Mouse (Mus musculus) large intestine, adult 2 months (tissue): Measurements from ENCODE around the gene Zfp787. TPM values are rescaled to one million over a fixed set of nuclear protein-coding genes. Genes with fewer than 3 reads are reported as not detected.
A peak's percentile ranks its signal among the peaks of the same experiment; 100 is the strongest.
"Not testable (repeated sequence)": the region's sequence is repeated elsewhere in the genome, so short reads cannot be mapped to it uniquely, and the experiment has no call there.

Source experiments
- DNase-seq: peaks from one replicate; pipeline ENCODE4 v3.0.0-alpha.2; 2012; ENCODE audit warnings: low read depth, low spot score
- WGBS: fragments of 180-500 bp; shearing (Covaris S2); methylation state at CpG from one replicate; pipeline ENCODE4 v1.1.7; 2018; 5-methylcytosine and 5-hydroxymethylcytosine counted together
- polyA plus RNA-seq: library from polyadenylated mRNA; depleted of rRNA; stranded (reverse); fragments of >200 nt; gene quantifications from 2 replicates; pipeline ENCODE4 v1.2.3, GENCODE M21; 2012; rRNA removed

Gene Zfp787
- polyA plus RNA-seq, 1 experiment = 33.6 TPM

- 92% methylated on average over 30 of the region's 30 CpGs for WGBS
- no peak for DNase-seq
These were observed 23.2 kb downstream of the Zfp787 start for GRCm38 (mm10) chr7:6132646-6133045.

GRCm38 (mm10) chr7:6130346-6130745 is 25.5 kb downstream of the Zfp787 start:
- 65% methylated on average over 4 of the region's 4 CpGs for WGBS
- no peak for DNase-seq

- WGBS = 20% methylated on average over 7 of the region's 7 CpGs
- peak; percentile 82 for DNase-seq
These were observed 28.9 kb downstream of the Zfp787 start for GRCm38 (mm10) chr7:6126690-6127448.

GRCm38 (mm10) chr7:6121128-6121527 is 34.7 kb downstream of the Zfp787 start:
- 11% methylated on average over 1 of the region's 1 CpGs for WGBS

GRCm38 (mm10) chr7:6120104-6120503 is 35.7 kb downstream of the Zfp787 start:
- not testable (repeated sequence) for DNase-seq
- 80% methylated on average over 2 of the region's 2 CpGs for WGBS

More at GRCm38 (mm10) chr7:6121128-6121527, 34.7 kb downstream of the Zfp787 start:
- not testable (repeated sequence) for DNase-seq

- WGBS = 76% methylated on average over 3 of the region's 3 CpGs
- no peak for DNase-seq
These were observed 36.3 kb downstream of the Zfp787 start for GRCm38 (mm10) chr7:6119501-6119900.

Other genes with a start within 250 kb of the Zfp787 start
- not detected in 2 replicates for gene Vmn1r65, start 145.0 kb downstream of the Zfp787 start, polyA plus RNA-seq
- not detected in 2 replicates for gene Nlrp4c, start 110.8 kb downstream of the Zfp787 start, polyA plus RNA-seq
- 15.1 and 17.8 TPM in 2 replicates for gene Zfp444, start 16.2 kb upstream of the Zfp787 start, polyA plus RNA-seq
- gene Galp, start 41.1 kb upstream of the Zfp787 start, polyA plus RNA-seq = 0.15 TPM in 1 of 2 replicates, not detected in the other
- not detected in 2 replicates for gene Zscan5b, start 66.3 kb upstream of the Zfp787 start, polyA plus RNA-seq
- 0.31 and 0.45 TPM in 2 replicates for gene Epp13, start 96.7 kb upstream of the Zfp787 start, polyA plus RNA-seq
- gene Zfp667, start 130.6 kb upstream of the Zfp787 start, polyA plus RNA-seq = 0.19 and 0.31 TPM in 2 replicates
- 0.09 and 0.12 TPM in 2 replicates for gene Zfp583, start 175.3 kb upstream of the Zfp787 start, polyA plus RNA-seq
- 0.07 TPM in 1 of 2 replicates, not detected in the other for gene Gm3854, start 187.8 kb upstream of the Zfp787 start, polyA plus RNA-seq
- 0.10 and 0.23 TPM in 2 replicates for gene Zfp78, start 207.3 kb upstream of the Zfp787 start, polyA plus RNA-seq
- 0.60 and 0.86 TPM in 2 replicates for gene Zfp28, start 227.3 kb upstream of the Zfp787 start, polyA plus RNA-seq
- gene Smim17, start 242.7 kb upstream of the Zfp787 start, polyA plus RNA-seq = not detected in 2 replicates